Mouse (Mus musculus) stomach, embryonic 15.5 days (tissue): Measurements from ENCODE around the gene Eci2. TPM values are rescaled to one million over a fixed set of nuclear protein-coding genes. Genes with fewer than 3 reads are reported as not detected.
"Not testable (repeated sequence)": the region's sequence is repeated elsewhere in the genome, so short reads cannot be mapped to it uniquely, and the experiment has no call there.

ENCODE experiments used
- ATAC-seq: fragments of 200-750 bp; cut with Nextera tagmentation; 2 replicates; pipeline ENCODE4 v1.8.0; 2017; ENCODE audit warnings: low read depth, moderate number of reproducible peaks, moderate TSS enrichment; ENCODE audit not compliant: insufficient read depth, low FRiP score
- H3K27ac ChIP-seq: fragments of 300-500 bp; sonication (generic); 2 replicates; pipeline ENCODE4 v1.5.1; 2015; ENCODE audit warnings: mild to moderate bottlenecking, inconsistent platforms
- H3K27me3 ChIP-seq: fragments of 300-500 bp; sonication (generic); replicated peaks from 2 replicates; pipeline ENCODE4 v1.6.1; 2015; ENCODE audit warnings: inconsistent platforms
- H3K36me3 ChIP-seq: fragments of 300-500 bp; sonication (generic); 2 replicates; pipeline ENCODE4 v1.6.1; 2015; ENCODE audit warnings: inconsistent platforms
- H3K4me1 ChIP-seq: fragments of 300-500 bp; sonication (generic); 2 replicates; pipeline ENCODE4 v1.6.1; 2015; ENCODE audit warnings: inconsistent platforms
- H3K4me2 ChIP-seq: fragments of 300-500 bp; sonication (generic); 2 replicates; pipeline ENCODE4 v1.6.1; 2015; ENCODE audit warnings: mild to moderate bottlenecking, inconsistent platforms
- H3K4me3 ChIP-seq: fragments of 300-500 bp; sonication (generic); replicated peaks from 2 replicates; pipeline ENCODE4 v1.5.1; 2015; ENCODE audit warnings: inconsistent platforms
- H3K9ac ChIP-seq: fragments of 300-500 bp; sonication (generic); 2 replicates; pipeline ENCODE4 v1.6.1; 2015; ENCODE audit warnings: inconsistent platforms
- H3K9me3 ChIP-seq: fragments of 300-500 bp; sonication (generic); 2 replicates; pipeline ENCODE4 v1.6.1; 2016; ENCODE audit warnings: inconsistent platforms
- WGBS: fragments of 180-500 bp; shearing (Covaris S2); methylation state at CpG from one replicate; pipeline ENCODE4 v1.1.7; 2015; 5-methylcytosine and 5-hydroxymethylcytosine counted together
- polyA plus RNA-seq: library from polyadenylated mRNA; unstranded; fragments of >200 nt; fragmentation: Nextera tagmentation; extraction: Ambion mirVana; gene quantifications from 2 replicates; pipeline ENCODE4 v1.2.1, GENCODE M21; 2015

Gene Eci2
- polyA plus RNA-seq, 1 experiment from 2014 or later: 123 TPM

DNA sequence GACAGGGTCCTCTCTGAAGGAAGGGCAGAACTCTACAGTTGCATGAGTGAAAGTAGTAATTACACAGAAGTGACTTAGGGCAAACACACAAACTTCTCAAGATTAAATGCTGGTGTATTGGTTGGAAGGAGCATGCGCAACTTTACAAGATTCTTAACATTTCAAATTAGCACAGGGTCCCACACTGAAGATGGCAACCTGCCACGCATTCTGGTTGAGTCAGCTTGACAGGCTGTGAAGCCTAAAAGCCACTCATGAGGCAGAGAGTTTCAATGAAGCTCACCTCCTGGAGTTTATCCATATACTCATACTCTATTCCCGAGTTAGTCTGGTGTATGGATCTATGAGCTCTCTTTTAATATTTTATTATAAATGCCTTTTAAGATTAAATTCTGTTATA lies 68.7 kb downstream of the Eci2 start:
- H3K9me3 ChIP-seq, H3K36me3 ChIP-seq, ATAC-seq, H3K4me3 ChIP-seq, H3K9ac ChIP-seq, H3K4me2 ChIP-seq, H3K4me1 ChIP-seq, H3K27me3 ChIP-seq, H3K27ac ChIP-seq: not testable (repeated sequence)
- WGBS: 92% methylated on average over 3 of the region's 3 CpGs

DNA sequence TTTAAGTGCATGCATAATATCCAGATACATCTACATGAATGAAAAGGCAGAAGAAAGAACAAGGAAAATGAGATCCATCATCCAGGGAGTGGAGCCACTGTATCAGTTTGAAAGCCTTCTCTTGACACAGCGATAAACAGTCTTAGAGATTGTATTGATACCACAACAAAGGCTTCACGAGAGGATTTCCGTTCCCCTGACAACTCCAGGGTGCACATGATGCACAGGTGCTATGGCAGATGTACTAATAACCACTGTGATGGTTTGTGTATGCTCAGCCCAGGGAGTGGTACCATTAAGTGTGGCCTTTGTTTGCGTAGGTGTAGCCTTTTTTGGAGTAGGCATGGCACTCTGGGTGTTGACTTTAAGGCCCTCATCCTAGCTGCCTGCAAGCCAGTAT lies 70.0 kb downstream of the Eci2 start:
- 61% methylated on average over 4 of the region's 4 CpGs for WGBS
- no peaks in the 10 kb centered on the region for H3K4me1 ChIP-seq
- no peak for ATAC-seq

DNA sequence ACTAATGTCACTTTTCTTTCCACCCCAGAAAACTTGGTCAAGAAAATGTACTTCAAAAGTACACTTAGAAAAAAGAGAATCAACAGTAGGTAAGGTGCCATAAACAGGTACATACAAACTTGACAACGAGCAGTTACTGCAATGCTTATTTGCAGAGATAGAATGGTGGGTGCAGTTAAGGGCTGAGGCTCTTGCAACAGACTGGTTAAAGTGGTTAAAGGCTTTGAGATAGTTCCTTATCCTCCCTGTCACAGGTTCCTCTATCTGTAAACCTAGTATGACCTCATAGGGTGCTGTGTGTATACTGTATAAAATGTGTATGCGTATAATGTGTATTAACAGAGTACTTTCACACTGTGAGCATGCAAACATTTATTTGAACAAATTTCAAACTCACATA lies 75.5 kb downstream of the Eci2 start:
- not testable (repeated sequence) for ATAC-seq, H3K4me3 ChIP-seq, H3K27ac ChIP-seq, H3K4me2 ChIP-seq, H3K9ac ChIP-seq, H3K4me1 ChIP-seq, H3K9me3 ChIP-seq, H3K27me3 ChIP-seq, H3K36me3 ChIP-seq
- 82% methylated on average over 2 of the region's 2 CpGs for WGBS

More for the DNA sequence above, 70.0 kb downstream of the Eci2 start:
- H3K27me3 ChIP-seq: no peaks in the 10 kb centered on the region
- no peaks in the 10 kb centered on the region for H3K9me3 ChIP-seq
- no peak overlapping the region for H3K4me2 ChIP-seq
- no peak overlapping the region for H3K9ac ChIP-seq
- no peaks in the 10 kb centered on the region for H3K36me3 ChIP-seq
- H3K4me3 ChIP-seq: no peak overlapping the region
- H3K27ac ChIP-seq: no peak overlapping the region

DNA sequence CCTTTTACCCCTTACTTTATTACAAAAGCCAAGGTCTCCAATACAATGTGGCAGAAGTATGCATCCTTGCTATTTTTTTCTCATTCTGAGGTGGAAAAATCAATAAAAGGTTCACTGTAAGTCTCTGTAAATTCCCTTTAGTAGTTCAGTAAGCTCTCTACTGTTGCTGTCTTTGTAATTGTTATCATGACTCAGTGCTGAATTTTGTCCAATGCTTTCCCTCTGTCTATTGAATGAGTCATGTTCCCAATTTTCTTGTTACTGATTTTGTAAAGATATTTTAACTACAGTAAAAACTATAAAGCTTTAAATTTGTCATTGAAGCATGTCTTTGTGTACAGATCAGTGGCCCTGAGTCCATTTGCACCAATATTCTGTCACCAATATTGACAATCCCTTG lies 84.5 kb downstream of the Eci2 start:
- no peak for ATAC-seq
- Histone ChIP-seq H3K27ac (no peak overlapping the region), H3K9me3 (no peaks in the 10 kb centered on the region), H3K4me2 (no peak overlapping the region), H3K4me1 (no peaks in the 10 kb centered on the region), H3K36me3 (no peaks in the 10 kb centered on the region), H3K9ac (no peak overlapping the region), H3K4me3 (no peak overlapping the region), H3K27me3 (no peaks in the 10 kb centered on the region)

DNA sequence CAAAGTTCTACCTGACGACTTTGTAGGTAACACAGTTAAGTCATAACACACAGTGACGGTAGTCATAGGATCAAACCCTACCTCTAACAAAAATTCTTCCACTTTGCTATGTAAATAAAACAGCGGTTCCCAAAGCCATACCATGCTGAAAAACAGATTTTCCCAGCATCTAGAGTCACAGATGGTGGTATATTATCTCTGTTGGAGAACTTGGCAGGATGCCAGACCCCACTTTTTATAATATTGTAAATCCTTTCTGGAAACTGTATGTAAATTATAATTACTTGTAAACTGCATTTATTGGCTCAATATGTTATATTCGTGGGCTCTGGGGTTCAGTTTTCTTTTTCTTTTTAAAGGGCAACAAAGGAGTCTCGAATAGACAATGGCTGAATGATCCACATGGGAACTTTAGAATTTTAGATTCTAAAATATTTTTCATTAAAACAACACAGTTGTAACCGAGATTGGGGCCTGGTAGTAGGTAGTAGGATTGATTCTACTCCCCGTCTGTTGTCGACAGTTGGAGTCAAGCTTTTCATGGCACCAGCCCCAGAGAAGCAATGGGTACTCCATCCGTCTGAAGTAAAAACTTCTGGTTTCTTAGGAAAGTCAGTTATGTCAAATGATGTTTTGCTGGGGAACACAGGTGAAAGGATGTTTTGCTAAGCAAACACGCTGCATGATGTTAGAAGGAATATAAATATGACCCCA lies 91.8 kb downstream of the Eci2 start:
- no peak for ATAC-seq
- 69% methylated on average over 10 of the region's 10 CpGs for WGBS
- no peaks in the 10 kb centered on the region for H3K4me1 ChIP-seq
- no peaks in the 10 kb centered on the region for H3K27me3 ChIP-seq
- H3K27ac ChIP-seq: no peak overlapping the region
- H3K4me2 ChIP-seq: no peak overlapping the region
- H3K4me3 ChIP-seq: no peak overlapping the region
- H3K36me3 ChIP-seq: no peaks in the 10 kb centered on the region
- no peaks in the 10 kb centered on the region for H3K9me3 ChIP-seq
- H3K9ac ChIP-seq: no peak overlapping the region

Other genes starting within 250 kb of the Eci2 start
- gene Prpf4b, start 151.8 kb downstream of the Eci2 start, polyA plus RNA-seq: 69.0 and 72.2 TPM in 2 replicates
- 1.3 TPM in 2 replicates for gene Fam217a, start 102.8 kb downstream of the Eci2 start, polyA plus RNA-seq
- not detected in 2 replicates for gene 4933417A18Rik, start 102.7 kb downstream of the Eci2 start, polyA plus RNA-seq
- 1.2 and 1.7 TPM in 2 replicates for gene Eci3, start 63.3 kb downstream of the Eci2 start, polyA plus RNA-seq